Mouse (Mus musculus): ENCODE data around the gene Unc13a. TPM values are rescaled to one million over a fixed set of nuclear protein-coding genes. Genes with fewer than 3 reads are reported as not detected.

Gene Unc13a
- polyA plus RNA-seq, 1 experiment = not detected

DNA sequence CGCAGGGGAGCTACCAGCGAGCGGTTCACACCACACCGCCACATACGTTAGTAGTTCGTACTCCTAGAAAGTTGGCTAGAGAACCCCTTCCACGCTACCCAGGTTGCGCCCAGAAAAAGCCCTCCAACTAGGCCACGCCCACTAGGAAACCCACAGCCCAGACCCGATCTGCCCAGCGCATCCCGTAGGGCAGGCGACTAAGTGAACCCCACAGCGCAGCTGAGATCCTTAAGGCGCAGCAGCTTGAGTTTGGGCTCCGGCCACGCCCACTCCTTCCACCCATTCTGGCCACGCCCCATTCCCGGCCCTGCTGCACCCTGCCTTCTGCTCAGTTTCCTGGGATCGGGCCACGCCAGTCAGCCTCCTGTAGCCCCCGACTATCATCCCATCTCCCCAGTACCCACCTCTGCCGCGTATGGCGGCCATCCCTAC, 41.8 kb downstream of the Unc13a start:
- Histone ChIP-seq H3K4me3 (replicated peaks; ENCODE audit: control insufficient read depth, low read depth, low read length) (peak overlapping the region; percentile 78), H3K27ac (ENCODE audit: control insufficient read depth, insufficient read depth, low read depth, low read length, poor library complexity) (no peak overlapping the region; the same call in 1 of the 2 replicates), H3K4me1 (ENCODE audit: control insufficient read depth, insufficient read depth, low read length) (peaks cover 1% of the 10 kb centered on the region)
- no peak for TF ChIP-seq CTCF (IDR thresholded peaks at IDR 0.05; ENCODE audit: control insufficient read depth, insufficient read depth, low read length)
- no peak; the same call in 1 of the 2 replicates for TF ChIP-seq POLR2A (IDR thresholded peaks at IDR 0.05; ENCODE audit: borderline replicate concordance, control insufficient read depth, low read depth, low read length)
- WGBS = 4% methylated on average over 25 of the region's 25 CpGs

DNA sequence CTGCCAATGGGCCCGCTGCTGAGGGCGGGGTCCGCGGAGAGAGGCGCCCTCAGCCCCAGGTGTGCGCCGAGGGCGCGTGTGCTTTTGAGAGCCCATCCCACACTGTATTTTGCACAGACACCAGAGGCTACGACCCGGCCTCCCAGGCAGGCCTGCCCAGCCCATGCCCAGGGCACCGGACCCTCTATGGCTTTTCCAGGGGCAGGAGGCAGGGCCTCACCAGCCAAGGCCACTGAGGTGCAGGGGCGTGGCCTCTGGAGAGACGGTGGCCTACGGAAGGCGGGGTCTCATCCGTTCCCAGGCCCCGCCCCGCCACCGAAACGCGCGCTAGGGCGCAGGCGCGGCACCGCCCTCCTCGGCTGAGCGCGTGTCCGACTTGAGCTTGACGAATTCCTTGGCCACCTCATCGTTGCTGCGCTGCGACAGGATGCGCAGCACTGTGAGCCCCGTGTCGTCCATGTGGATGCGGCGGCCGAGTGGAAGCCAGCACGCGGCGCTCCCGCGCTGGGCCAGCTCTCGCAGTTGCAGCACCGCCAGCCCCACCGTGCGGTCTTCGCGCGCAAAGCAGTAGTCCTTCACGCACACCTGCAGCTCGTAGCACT, 42.4 kb downstream of the Unc13a start:
- TF ChIP-seq CTCF (IDR thresholded peaks at IDR 0.05; ENCODE audit: control insufficient read depth, insufficient read depth, low read length) (peak; percentile 41; the same call in 1 of the 2 replicates), POLR2A (IDR thresholded peaks at IDR 0.05; ENCODE audit: borderline replicate concordance, control insufficient read depth, low read depth, low read length) (peak; percentile 45; the same call in 1 of the 2 replicates)
- peak overlapping the region; percentile 57 for H3K27ac ChIP-seq (ENCODE audit: control insufficient read depth, insufficient read depth, low read depth, low read length, poor library complexity)
- H3K4me3 ChIP-seq (replicated peaks; ENCODE audit: control insufficient read depth, low read depth, low read length) = peak overlapping the region; percentile 78
- under 1% methylated on average over 55 of the region's 55 CpGs for WGBS
- H3K4me1 ChIP-seq (ENCODE audit: control insufficient read depth, insufficient read depth, low read length) = peaks cover 1% of the 10 kb centered on the region

DNA sequence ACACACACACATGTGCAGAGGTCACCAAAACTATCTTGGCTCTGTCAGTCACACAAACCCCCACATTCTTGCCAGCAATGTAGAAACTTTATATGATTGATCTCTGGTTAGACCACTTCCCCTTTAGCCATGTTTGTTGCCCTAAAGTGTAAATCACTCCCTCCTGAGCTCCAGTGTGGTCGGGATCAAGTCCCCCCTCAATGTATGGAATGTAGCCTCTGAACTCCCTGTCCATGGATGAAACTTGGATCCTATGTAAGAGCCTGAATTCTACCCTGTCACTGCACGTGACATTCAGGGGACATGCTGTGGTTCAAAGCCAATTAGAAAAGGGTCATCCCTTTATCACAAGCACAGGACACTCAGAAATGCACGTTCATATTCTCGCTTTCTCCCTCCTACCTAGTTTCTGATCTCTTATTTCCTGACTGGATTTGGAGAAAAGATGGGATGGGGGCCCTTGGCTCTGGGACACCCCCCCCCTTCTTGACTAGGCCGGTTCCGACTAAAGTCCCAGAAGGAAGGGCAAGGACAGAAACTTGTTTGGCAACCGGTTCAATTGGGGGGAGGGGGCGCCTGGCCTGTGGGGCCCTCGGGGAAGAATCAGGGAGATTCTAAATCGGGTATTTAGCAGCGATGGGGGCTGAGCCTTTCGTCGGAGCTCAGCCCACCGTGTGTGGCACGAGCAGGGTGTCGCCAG, 43.0 kb downstream of the Unc13a start:
- peak overlapping the region; percentile 57 for H3K27ac ChIP-seq (ENCODE audit: control insufficient read depth, insufficient read depth, low read depth, low read length, poor library complexity)
- 2% methylated on average over 16 of the region's 16 CpGs for WGBS
- peaks cover 1% of the 10 kb centered on the region for H3K4me1 ChIP-seq (ENCODE audit: control insufficient read depth, insufficient read depth, low read length)
- H3K4me3 ChIP-seq (replicated peaks; ENCODE audit: control insufficient read depth, low read depth, low read length) = peak overlapping the region; percentile 78
- TF ChIP-seq POLR2A (IDR thresholded peaks at IDR 0.05; ENCODE audit: borderline replicate concordance, control insufficient read depth, low read depth, low read length) (no peak), CTCF (IDR thresholded peaks at IDR 0.05; ENCODE audit: control insufficient read depth, insufficient read depth, low read length) (no peak)

DNA sequence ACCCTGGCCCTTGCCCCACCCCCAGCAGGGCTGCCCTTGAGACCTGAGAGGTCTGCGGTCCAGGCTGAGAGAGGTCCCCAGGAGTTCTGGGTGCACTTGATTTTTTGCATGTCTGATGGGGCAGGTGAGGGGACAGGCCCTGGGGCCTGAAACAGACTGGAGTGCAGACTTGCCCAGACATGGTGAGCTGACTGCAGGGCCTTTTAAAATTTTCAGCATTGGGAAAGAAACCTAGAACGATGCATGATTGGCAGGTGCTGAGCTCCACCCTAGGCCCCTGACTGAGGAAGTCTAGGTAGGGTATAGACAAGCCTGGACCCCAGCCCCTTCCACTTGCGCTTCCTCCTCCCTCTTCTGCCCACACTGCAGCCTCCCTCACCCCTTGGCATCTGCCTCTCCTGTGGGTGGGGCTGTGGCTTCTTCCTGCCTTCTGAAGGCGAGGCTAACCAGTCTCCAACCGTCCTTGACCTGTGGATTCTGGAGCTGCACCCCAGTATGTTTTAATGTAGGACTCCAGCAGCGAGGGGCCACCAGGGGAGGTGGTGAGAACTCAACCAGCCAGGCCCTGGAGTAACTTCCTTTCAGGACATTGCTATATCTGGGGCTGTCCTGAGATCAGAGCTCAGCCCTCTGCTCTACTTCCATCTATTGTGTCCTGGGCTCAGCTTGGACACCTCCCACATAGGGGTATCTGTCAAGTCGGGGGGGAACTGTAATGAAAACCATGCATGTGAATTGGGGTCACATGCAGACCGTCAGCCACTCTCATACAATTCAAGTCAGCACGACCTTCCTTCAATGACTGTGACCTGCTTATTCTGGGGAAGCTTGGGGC, 44.1 kb downstream of the Unc13a start:
- WGBS = 15% methylated on average over 9 of the region's 9 CpGs
- Histone ChIP-seq H3K27ac (ENCODE audit: control insufficient read depth, insufficient read depth, low read depth, low read length, poor library complexity) (peak overlapping the region; percentile 23), H3K4me3 (replicated peaks; ENCODE audit: control insufficient read depth, low read depth, low read length) (no peak overlapping the region), H3K4me1 (ENCODE audit: control insufficient read depth, insufficient read depth, low read length) (peaks cover 1% of the 10 kb centered on the region; the same call in 1 of the 2 replicates)
- TF ChIP-seq POLR2A (IDR thresholded peaks at IDR 0.05; ENCODE audit: borderline replicate concordance, control insufficient read depth, low read depth, low read length) (no peak), CTCF (IDR thresholded peaks at IDR 0.05; ENCODE audit: control insufficient read depth, insufficient read depth, low read length) (no peak)

- Histone ChIP-seq H3K27ac (ENCODE audit: control insufficient read depth, insufficient read depth, low read depth, low read length, poor library complexity) (no peak overlapping the region), H3K4me1 (ENCODE audit: control insufficient read depth, insufficient read depth, low read length) (peaks cover 1% of the 10 kb centered on the region; the same call in 1 of the 2 replicates), H3K4me3 (replicated peaks; ENCODE audit: control insufficient read depth, low read depth, low read length) (no peak overlapping the region)
- no peak for TF ChIP-seq POLR2A (IDR thresholded peaks at IDR 0.05; ENCODE audit: borderline replicate concordance, control insufficient read depth, low read depth, low read length)
- TF ChIP-seq CTCF (IDR thresholded peaks at IDR 0.05; ENCODE audit: control insufficient read depth, insufficient read depth, low read length) = no peak
- 81% methylated on average over 9 of the region's 9 CpGs for WGBS
These were observed 44.8 kb downstream of the Unc13a start for GRCm38 (mm10) chr8:71626753-71627152.

- TF ChIP-seq CTCF (IDR thresholded peaks at IDR 0.05; ENCODE audit: control insufficient read depth, insufficient read depth, low read length) = no peak
- no peak for TF ChIP-seq POLR2A (IDR thresholded peaks at IDR 0.05; ENCODE audit: borderline replicate concordance, control insufficient read depth, low read depth, low read length)
- WGBS = 59% methylated on average over 1 of the region's 1 CpGs
- Histone ChIP-seq H3K4me3 (replicated peaks; ENCODE audit: control insufficient read depth, low read depth, low read length) (no peak overlapping the region), H3K27ac (ENCODE audit: control insufficient read depth, insufficient read depth, low read depth, low read length, poor library complexity) (no peak overlapping the region), H3K4me1 (ENCODE audit: control insufficient read depth, insufficient read depth, low read length) (peaks cover 1% of the 10 kb centered on the region; the same call in 1 of the 2 replicates)
These were observed 46.5 kb downstream of the Unc13a start for GRCm38 (mm10) chr8:71625088-71625487.

- Histone ChIP-seq H3K4me3 (replicated peaks; ENCODE audit: control insufficient read depth, low read depth, low read length) (no peak overlapping the region), H3K4me1 (ENCODE audit: control insufficient read depth, insufficient read depth, low read length) (no peaks in the 10 kb centered on the region), H3K27ac (ENCODE audit: control insufficient read depth, insufficient read depth, low read depth, low read length, poor library complexity) (no peak overlapping the region)
- TF ChIP-seq CTCF (IDR thresholded peaks at IDR 0.05; ENCODE audit: control insufficient read depth, insufficient read depth, low read length) (no peak), POLR2A (IDR thresholded peaks at IDR 0.05; ENCODE audit: borderline replicate concordance, control insufficient read depth, low read depth, low read length) (no peak)
- WGBS = 92% methylated on average over 2 of the region's 2 CpGs
These were observed 51.8 kb downstream of the Unc13a start for GRCm38 (mm10) chr8:71619786-71620185.

GRCm38 (mm10) chr8:71613418-71613817, 58.1 kb downstream of the Unc13a start:
- Histone ChIP-seq H3K4me3 (replicated peaks; ENCODE audit: control insufficient read depth, low read depth, low read length) (no peak overlapping the region), H3K4me1 (ENCODE audit: control insufficient read depth, insufficient read depth, low read length) (peaks cover 12% of the 10 kb centered on the region), H3K27ac (ENCODE audit: control insufficient read depth, insufficient read depth, low read depth, low read length, poor library complexity) (no peak overlapping the region; the same call in 1 of the 2 replicates)
- TF ChIP-seq CTCF (IDR thresholded peaks at IDR 0.05; ENCODE audit: control insufficient read depth, insufficient read depth, low read length) = no peak
- TF ChIP-seq POLR2A (IDR thresholded peaks at IDR 0.05; ENCODE audit: borderline replicate concordance, control insufficient read depth, low read depth, low read length) = no peak
- 14% methylated on average over 4 of the region's 4 CpGs for WGBS
